Mouse (Mus musculus) myocyte (in vitro differentiated cells): ENCODE measurements around the gene Syt8.

ENCODE experiments used
- CEBPB ChIP-seq: IDR thresholded peaks from 2 replicates; pipeline ENCODE4 v1.6.1; 2011; ENCODE audit warnings: mild to moderate bottlenecking, moderate library complexity; ENCODE audit not compliant: poor library complexity, insufficient read depth, severe bottlenecking
- E2F4 ChIP-seq: IDR thresholded peaks from one replicate; pipeline ENCODE4 v1.6.1; 2011; ENCODE audit warnings: mild to moderate bottlenecking, control low read depth, moderate library complexity; ENCODE audit not compliant: insufficient read depth
- MAX ChIP-seq: IDR thresholded peaks from one replicate; pipeline ENCODE4 v1.6.1; 2011; ENCODE audit warnings: low read depth, mild to moderate bottlenecking, control low read depth
- MYOD1 ChIP-seq, 3 experiments: IDR thresholded peaks; one replicate each; pipeline ENCODE4 v1.6.1; 2011; ENCODE audit warnings: control low read depth in 2 of 3, low read depth in 2 of 3, mild to moderate bottlenecking in 2 of 3, moderate library complexity in 1 of 3; ENCODE audit not compliant: insufficient read length in 2 of 3, control insufficient read depth in 1 of 3
- MYOG ChIP-seq, 3 experiments: IDR thresholded peaks; one replicate each; pipeline ENCODE4 v1.6.1; 2011; ENCODE audit warnings: control low read depth in 2 of 3, low read depth in 2 of 3, mild to moderate bottlenecking in 2 of 3; ENCODE audit not compliant: insufficient read length in 2 of 3, control insufficient read depth in 1 of 3, insufficient read depth in 1 of 3
- POLR2A ChIP-seq: IDR thresholded peaks from one replicate; pipeline ENCODE4 v1.6.1; 2011; ENCODE audit warnings: low read depth, mild to moderate bottlenecking, control low read depth, moderate library complexity; ENCODE audit not compliant: insufficient read length
- POLR2AphosphoS2 ChIP-seq: IDR thresholded peaks from one replicate; pipeline ENCODE4 v1.6.1; 2011; ENCODE audit warnings: low read depth, control low read depth; ENCODE audit not compliant: insufficient read length
- REST ChIP-seq: IDR thresholded peaks from one replicate; pipeline ENCODE4 v1.6.1; 2011; ENCODE audit warnings: mild to moderate bottlenecking, control low read depth, moderate library complexity; ENCODE audit not compliant: insufficient read depth, insufficient read length
- USF1 ChIP-seq: IDR thresholded peaks from one replicate; pipeline ENCODE4 v1.6.1; 2011; ENCODE audit warnings: low read depth, mild to moderate bottlenecking, control low read depth, moderate library complexity

- TF ChIP-seq USF1 (no peak), POLR2A (peak; percentile 65), REST (no peak), POLR2AphosphoS2 (no peak), MAX (no peak), CEBPB (no peak), MYOD1 (IDR thresholded peaks at IDR 0.05; ENCODE audit: control insufficient read depth in 1 of 3, insufficient read length in 2 of 3, low read depth in 2 of 3) (no peak), MYOG (IDR thresholded peaks at IDR 0.05; ENCODE audit: control insufficient read depth in 1 of 3, insufficient read depth in 1 of 3, insufficient read length in 2 of 3, low read depth in 2 of 3) (no peak), E2F4 (no peak)
These were observed 42.3 kb downstream of the Syt8 start for GRCm38 (mm10) chr7:142476795-142477452.
